Mouse (Mus musculus) megakaryocyte, embryonic 14.5 days (primary cell): ENCODE data around the gene Hmga1b.

ENCODE experiments used
- FLI1 ChIP-seq: IDR thresholded peaks from 2 replicates; pipeline ENCODE4 v1.6.1; 2012; ENCODE audit warnings: low read length, inconsistent platforms, mixed read lengths
- GATA1 ChIP-seq: IDR thresholded peaks from 3 replicates; pipeline ENCODE4 v1.6.1; 2012; ENCODE audit warnings: mixed read lengths, low read length, inconsistent platforms, borderline replicate concordance

DNA sequence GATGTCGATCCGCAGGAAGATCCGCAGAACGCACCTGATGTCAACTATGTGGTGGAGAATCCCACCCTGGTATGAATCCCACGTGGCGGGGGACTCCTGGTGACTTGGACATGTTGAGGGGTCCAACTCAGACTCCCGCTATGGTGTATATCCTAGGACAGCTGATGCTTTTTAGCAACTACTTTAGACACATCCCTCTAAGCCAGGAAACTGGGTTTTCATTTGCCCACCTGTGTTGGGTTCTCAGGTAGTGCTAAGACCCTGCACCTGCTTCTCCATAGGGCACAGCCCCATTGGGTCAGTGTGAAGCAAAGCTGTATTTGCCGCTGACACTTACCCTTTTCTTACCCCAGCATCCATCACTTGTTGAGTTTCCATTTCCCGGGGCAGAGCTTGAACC, 22.6 kb downstream of the Hmga1b start:
- no peak for TF ChIP-seq GATA1
- TF ChIP-seq FLI1, result no peak
